Mouse (Mus musculus) layer of hippocampus, adult 8-10 months (tissue): ENCODE measurements at regions not wholly inside any gene's neighbourhood (a gene's known extent, or its start where the extent isn't known, plus 50 kb on each side); places are given as distances from the start of the nearest gene placed in this dataset.
"Not testable (repeated sequence)": the region's sequence is repeated elsewhere in the genome, so short reads cannot be mapped to it uniquely, and the experiment has no call there.

ENCODE experiments used
- DNase-seq, 2 experiments: peaks; one replicate each; pipeline ENCODE4 v3.0.0; 2022; ENCODE audit warnings: low spot score in 2 of 2

DNA sequence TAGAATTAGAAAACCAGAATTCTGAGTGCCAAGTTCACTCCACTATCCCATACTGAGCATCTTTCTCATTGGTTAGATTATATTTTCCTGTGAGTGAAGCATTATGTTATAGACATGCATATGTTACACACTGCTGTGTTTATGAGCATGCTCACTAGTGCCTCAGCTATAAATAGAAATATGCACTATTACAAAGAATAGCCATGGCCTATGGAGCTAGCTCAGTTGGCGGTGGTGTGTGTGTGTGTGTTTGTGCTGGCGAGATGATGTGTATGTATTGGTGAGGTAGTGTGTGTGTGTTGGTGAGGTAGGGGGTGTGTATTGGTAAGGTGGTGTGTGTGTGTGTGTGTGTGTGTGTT is 106.2 kb downstream of the Sec31a start:
- no peak for DNase-seq

DNA sequence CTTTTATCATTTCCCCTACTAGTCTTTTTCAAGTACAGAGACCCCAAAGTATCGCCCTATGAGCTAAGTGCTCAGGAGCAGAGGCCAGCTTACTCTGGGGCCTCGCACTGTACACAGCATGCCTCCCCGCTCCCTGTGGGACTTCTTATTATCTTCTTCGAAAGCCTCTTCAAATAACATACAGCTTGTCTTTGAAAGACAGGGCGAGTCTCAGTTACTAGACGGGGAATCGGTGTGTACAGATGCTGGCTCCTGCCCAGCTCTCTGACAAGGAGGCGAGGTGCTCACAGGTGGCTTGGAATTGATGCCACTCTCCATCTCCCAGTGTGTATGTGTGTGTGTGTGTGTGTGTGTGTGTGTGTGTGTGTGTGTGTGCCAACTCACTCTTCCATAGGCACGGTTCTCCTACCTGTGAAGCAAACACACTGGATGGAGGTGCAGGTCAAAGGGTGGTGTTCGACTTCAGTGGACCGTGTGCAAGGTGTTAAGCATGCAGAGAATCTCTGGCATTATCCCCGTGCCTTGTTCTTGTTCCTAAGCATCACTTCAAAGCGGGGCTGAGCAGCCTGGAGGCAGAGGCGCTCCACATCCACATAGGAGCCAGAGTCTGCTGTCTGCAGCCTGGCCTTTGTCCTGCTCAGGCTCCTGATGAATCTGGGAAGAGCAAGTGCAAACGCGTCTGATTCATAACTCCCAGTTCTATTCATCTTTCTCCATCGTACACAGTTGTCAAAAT is 106.8 kb downstream of the Sec31a start:
- DNase-seq = no peak

- no peak for DNase-seq
Measured at GRCm38 (mm10) chr5:100304403-100304802, 111.6 kb downstream of the Sec31a start.

DNA sequence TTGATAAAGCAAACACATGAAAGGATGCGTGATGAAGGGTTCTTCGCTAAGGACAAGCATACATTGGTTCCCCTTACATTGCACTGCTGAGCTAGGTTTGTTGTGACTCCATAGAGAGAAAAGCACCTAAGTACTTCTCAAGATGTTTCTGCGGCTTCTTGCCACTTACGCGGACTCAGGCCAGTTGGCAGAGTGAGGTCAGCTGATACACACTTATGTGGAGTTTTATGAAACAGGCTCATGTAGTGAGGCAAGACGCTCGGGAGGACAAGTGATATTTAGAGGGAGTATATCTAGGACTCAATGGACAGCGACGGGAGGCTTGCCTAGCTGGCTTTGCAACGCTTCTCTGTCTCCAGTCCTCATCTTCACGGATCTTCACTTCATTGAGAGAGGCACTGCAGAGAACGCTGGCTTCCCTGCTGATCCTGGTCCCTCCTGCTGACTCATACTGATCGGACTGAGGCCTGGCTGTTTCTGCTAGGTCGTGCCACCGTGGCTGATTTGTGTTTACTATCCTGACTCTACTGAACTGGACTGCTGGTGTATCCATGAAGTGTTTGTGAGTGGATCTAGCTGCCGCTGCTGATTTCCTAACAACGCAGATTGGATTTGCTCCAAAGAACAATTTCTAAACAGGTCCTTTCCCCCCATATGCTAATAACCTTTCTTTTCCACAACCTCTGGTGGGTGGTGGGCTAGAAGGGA is 113.8 kb downstream of the Sec31a start:
- DNase-seq = no peak

DNA sequence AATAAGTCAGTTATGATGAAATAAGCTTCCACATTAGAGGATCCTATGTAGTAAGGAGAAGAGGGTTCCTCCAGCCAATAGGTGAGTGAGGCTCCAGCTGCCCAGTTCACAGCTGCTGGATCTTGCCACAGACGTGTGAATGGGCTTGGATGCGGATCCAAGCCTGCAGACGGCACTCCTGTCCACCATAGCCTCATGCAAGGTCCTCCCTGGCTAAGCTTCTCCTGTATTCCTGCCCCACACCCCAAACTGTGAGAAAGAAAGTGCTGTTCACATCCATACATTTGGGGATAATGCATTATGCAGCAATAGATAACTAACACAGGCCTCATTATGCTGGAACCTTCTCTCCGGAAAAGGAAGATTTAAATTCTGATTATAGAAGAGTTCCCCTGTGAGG is 116.9 kb downstream of the Sec31a start:
- DNase-seq = no peak

DNA sequence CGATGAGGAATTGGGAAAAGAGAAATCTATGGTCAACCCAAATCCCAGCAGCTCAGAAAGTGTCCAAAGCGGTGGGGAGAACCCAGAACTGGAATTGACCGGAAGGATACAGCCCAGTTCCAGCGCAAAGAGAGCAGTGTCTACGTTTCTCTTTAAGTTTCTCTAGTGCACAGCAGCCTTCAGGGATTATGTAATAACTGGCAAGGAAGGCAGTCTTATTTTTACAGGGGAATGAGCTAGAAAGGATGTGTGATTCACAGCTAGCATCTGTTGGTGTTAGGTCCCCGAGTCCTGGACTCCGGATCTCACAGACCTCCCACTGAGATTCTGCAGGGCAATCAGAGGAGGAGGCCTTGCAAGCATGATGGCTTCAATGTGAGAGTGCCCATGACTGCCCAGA is 121.8 kb downstream of the Sec31a start:
- DNase-seq = peak; percentile 17 to 19

DNA sequence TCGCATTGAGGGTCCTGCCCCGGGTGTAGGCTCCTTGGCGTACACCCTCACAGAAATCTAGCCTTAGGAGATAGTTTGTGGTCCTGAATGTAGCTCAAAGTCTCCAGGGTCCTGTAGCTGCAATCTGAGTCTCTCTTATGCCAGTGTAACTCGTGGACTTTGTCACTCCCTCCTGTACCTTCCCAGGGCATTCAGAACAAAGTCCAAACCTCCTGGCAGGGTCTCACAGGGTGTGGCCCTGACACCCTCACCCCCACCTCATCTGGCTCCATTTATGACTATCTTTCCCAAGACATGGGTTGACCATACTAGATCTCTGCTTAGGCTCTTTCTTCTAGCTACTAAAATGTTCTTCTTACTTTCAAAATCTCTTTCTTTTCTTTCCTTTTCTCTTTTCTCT is 120.6 kb upstream of the Tmem150c start:
- no peak for DNase-seq

DNA sequence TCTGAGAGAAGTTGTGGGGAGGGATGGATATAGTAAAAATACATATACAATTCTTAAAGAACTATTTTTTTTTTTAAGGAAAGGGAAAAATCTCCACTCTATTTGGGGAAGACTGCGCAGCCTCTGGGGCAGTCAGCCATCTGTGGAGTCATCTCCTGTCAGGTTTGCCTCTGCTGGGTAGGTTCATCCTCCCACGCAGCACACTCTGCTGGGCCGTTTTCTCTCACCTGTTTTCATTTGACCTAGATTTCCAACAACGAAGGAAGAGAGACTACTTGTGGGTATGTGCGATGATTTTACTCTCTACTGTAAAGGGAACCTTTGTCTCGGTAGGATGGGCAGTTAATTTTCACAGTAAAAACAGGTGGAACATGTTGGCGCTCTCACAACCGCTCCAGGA is 119.9 kb upstream of the Tmem150c start:
- DNase-seq = no peak

- DNase-seq = no peak
Measured at GRCm38 (mm10) chr5:100274674-100275073, 115.1 kb upstream of the Tmem150c start.

DNA sequence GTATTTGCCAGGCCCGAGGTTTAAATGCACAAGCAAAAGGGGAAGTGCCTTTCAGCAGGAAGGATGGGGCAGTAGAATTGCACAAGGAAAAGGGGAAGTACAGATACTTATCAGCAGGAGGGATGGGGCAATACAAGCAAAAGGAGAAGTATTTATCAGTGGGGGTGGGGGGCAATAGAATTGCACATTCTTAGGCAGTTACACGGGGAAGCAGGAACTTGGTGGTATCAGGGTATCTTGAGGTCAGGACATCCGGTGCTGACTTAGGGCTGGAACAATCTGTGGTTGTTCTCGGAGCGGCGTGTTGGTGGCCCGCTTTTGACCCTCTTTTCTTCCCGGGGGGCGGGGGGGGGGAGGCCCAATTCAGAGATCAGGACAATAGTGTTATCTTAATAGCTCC is 112.4 kb upstream of the Tmem150c start:
- not testable (repeated sequence) for DNase-seq

DNA sequence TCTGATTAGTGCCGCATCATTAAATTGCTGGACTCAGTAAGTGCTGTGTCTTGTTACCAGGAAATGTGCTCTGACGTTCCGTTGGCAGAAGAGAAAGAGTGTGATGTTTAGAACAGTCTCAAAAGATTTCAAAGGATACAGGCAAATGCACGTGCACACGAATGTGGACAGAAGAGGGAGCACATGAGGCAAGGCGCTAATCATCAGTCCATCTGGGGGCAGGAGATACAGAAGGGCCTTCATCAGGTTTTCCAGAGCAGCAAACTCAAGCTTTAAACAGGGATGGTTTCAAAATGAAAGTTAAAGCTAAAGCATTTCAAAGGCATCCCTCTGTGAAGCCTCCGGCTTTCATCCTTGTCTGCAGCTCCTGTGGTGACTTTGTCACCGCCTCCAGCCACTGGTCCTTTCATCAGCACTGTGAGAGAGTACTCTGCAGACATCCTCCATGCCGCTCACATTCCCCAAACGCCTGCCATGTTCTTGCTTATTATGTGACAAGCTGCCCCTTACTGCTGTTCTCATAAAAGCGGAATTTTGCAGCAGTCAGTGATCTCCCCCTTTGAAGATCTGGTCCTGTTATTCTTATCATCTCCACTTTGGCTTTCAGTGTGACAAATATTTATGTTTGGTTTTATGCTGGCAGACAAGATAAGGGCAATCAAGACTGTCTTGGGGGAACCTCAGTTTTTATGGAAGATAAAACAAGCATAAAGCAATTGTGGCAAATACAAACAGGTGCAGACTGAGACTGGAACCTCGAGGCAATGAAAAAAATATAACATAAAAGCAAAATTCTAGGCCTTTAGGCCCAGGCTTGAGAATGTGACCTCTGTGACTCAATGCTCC is 111.5 kb upstream of the Tmem150c start:
- DNase-seq = no peak

- no peak for DNase-seq
Measured at GRCm38 (mm10) chr5:100268111-100268878, 108.7 kb upstream of the Tmem150c start.

DNA sequence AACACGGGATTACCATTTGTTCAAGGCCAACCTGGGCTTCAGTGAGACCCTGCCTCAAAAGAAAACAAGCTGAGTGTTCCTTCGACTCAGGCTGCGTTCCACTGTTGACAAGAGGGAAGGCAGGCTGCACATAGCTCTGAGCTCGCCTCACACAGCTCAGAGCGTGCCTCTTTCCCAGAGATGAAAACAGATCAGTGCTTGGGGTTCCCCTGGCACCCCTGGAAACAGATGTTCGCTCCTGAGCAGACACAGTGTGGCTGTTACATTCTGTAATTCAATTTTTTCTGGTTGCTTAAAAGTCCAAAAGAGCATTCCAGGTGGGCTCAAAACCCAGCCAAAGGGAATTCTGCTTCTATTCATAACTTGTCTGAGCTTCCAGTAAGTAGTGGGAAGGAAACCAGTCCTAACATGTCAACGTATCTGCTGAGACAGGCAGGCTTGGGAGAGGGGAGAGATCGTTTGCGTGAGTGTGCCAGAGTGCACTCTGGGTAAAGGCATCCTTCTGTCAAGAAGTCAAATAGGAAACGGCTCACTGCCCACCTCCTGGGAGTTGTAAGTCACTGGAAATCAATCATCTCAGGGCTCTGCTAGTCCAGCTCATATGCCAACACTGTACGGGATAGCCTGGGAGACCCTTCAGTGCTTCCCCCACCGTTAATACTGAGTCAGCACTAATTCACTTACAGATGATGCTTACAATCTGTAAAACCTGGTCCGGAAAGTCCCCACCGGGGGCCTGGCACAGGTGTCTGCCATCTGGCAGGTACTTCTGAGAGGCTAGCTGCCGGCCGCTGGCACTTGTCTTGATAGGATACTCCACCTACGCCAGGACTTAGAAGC is 107.3 kb upstream of the Tmem150c start:
- no peak for DNase-seq

DNA sequence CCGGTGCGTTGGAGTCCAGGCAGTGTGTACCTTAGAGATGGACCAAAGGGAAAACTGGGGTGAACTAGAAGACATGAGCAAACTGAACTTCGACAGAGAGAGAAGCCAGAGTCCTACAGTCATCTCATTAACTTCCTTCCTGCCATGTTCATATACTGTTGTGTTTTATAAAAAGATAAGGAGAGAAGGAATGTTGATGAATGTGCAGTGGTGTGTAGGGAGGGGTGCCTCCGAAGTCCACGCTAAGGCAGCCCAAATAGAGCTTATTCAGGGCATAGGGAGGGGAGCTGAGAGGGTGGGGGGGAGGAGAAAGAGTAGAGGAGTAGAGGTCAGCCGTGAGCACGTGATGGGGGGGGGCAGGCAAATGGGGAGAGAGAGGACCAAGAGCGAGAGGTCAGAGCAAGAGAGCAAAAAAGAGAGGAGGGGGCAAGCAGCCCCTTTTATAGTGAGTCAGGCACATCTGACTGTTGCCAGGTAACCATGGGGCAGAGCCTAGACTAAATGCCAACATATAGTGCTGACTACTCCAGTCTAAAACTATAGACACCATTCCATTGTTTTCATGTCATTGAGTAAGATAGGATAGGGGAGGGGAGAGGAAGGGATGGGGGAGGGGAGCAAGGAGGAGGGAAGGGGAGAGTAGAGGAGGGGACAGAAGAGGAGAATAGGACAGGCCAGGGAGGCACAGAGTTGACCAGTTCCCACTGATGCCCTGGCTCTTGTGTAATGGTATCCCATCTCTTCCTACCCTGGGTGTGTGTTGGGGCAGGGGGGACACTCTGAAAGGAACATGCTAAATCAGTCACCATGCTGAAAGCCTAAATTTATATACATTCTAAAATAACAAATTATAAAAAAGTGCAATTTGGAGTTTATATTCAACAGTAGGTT is 100.4 kb upstream of the Tmem150c start:
- DNase-seq = no peak

GRCm38 (mm10) chr5:100258952-100259710 is 99.5 kb upstream of the Tmem150c start:
- peak; percentile 37 to 56 for DNase-seq

DNA sequence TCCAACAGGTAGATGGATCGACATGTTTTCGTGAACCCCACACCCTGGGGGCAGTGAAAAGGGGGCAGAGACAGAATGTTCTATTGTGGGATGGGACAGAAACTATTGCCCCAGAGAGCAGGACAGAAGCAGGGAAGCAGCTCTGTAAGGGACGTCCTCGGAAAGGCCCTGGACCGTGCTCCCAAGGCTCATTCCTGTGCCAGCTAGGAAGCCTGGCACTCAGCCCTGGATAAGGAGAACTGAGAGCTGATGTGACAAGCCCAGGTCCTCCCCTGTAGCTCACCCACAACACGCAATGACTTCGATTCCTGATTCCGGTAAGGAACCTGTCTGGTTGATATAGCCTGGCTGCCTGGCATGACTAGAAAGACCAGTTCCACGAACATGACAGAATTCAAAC is 95.7 kb upstream of the Tmem150c start:
- no peak for DNase-seq

GRCm38 (mm10) chr5:100252036-100252435 is 92.4 kb upstream of the Tmem150c start:
- DNase-seq = no peak

DNA sequence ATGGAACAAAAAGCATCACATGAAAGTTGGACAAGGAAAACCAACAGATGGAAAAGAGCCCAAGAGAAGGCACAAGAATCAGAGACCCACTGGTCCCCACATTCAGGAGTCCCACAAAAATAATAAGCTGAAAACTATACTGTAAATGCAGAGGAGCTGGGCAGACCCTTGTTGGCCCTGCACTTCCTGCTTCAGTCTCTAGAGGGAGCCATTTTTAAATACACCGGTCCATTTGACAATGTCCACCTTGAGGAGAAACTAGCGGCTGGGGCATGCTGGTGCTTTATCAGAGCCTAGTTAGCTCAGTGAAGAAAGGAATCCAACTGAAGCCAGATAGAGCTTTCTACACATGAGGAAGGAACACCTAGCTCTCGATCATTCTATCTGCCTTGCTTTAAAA is 90.1 kb upstream of the Tmem150c start:
- no peak for DNase-seq

GRCm38 (mm10) chr5:100248611-100249010 is 89.0 kb upstream of the Tmem150c start:
- DNase-seq = no peak
